Mouse (Mus musculus) heart, embryonic 12.5 days (tissue): ENCODE results near the gene Rundc3b. TPM values are rescaled to one million over a fixed set of nuclear protein-coding genes. Genes with fewer than 3 reads are reported as not detected.

Experiments
- ATAC-seq: fragments of 200-750 bp; cut with Nextera tagmentation; 2 replicates; pipeline ENCODE4 v1.8.0; 2017; ENCODE audit warnings: moderate TSS enrichment, moderate library complexity; ENCODE audit not compliant: insufficient number of reproducible peaks, low FRiP score
- H3K27ac ChIP-seq: fragments of 300-500 bp; sonication (generic); 2 replicates; pipeline ENCODE4 v1.5.1; 2016; ENCODE audit warnings: mild to moderate bottlenecking, moderate library complexity; ENCODE audit not compliant: poor library complexity, severe bottlenecking
- H3K27me3 ChIP-seq: fragments of 300-500 bp; sonication (generic); replicated peaks from 2 replicates; pipeline ENCODE4 v1.6.1; 2016; ENCODE audit warnings: mild to moderate bottlenecking, moderate library complexity
- H3K36me3 ChIP-seq: fragments of 300-500 bp; sonication (generic); 2 replicates; pipeline ENCODE4 v1.6.1; 2016; ENCODE audit warnings: mild to moderate bottlenecking, moderate library complexity
- H3K4me1 ChIP-seq: fragments of 300-500 bp; sonication (generic); replicated peaks from 2 replicates; pipeline ENCODE4 v1.6.1; 2016; ENCODE audit warnings: mild to moderate bottlenecking
- H3K4me2 ChIP-seq: fragments of 300-500 bp; sonication (generic); 2 replicates; pipeline ENCODE4 v1.6.1; 2016; ENCODE audit warnings: mild to moderate bottlenecking, moderate library complexity
- H3K4me3 ChIP-seq: fragments of 300-500 bp; sonication (generic); 2 replicates; pipeline ENCODE4 v1.5.1; 2016; ENCODE audit warnings: mild to moderate bottlenecking
- H3K9ac ChIP-seq: fragments of 300-500 bp; sonication (generic); 2 replicates; pipeline ENCODE4 v1.6.1; 2016; ENCODE audit warnings: mild to moderate bottlenecking, moderate library complexity
- H3K9me3 ChIP-seq: fragments of 300-500 bp; sonication (generic); replicated peaks from 2 replicates; pipeline ENCODE4 v1.6.1; 2016; ENCODE audit warnings: mild to moderate bottlenecking, moderate library complexity
- WGBS: fragments of 180-500 bp; shearing (Covaris S2); methylation state at CpG from one replicate; pipeline ENCODE4 v1.1.7; 2016; 5-methylcytosine and 5-hydroxymethylcytosine counted together
- polyA plus RNA-seq: library from polyadenylated mRNA; unstranded; fragments of >200 nt; fragmentation: Nextera tagmentation; extraction: Ambion mirVana; gene quantifications from 2 replicates; pipeline ENCODE4 v1.2.1, GENCODE M21; 2016

Gene Rundc3b
- polyA plus RNA-seq, result 1.4 and 1.7 TPM in 2 replicates

DNA sequence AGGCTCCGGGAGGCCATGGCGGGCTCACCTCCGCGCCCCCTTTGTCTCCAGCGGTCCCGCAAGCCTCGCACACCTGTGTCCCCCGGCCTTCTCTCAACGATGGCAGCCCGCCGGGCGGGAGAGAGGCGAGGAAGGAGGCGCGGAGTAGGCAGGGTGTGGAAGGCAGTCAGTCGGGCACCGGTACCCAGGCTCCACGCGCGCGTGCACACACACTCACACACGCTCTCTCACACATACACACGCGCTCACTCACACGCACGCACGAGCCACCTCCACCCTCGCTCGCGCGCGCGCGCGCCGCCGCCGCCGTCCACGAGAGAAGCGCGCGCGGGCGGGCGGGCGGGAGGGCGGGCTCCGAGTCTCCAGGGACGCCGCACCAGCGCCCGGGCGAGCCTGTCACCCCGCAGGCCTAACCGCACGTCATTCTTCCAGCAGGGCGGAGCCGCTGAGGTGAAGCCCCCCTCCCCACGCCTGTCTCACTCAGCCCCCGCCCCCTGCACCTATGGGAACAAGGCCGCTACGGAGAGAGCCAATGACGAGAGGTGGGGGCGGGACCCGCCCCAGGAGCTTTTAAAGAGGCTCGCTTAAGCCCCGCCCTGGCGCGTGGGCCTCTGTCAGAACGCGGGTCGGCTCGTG is at the start of gene Rundc3b:
Gene Rundc3b (minus strand): TSS at position 357 of the 636 bp plus-strand sequence.
- H3K9ac ChIP-seq, result peak within 1 kb of the TSS; percentile 76
- peak; percentile 97 for ATAC-seq
- no peaks in the 10 kb centered on the region for H3K36me3 ChIP-seq
- H3K4me3 ChIP-seq, result peak within 1 kb of the TSS; percentile 80
- H3K27me3 ChIP-seq, result no peaks in the 10 kb centered on the region
- no peaks in the 10 kb centered on the region for H3K9me3 ChIP-seq
- H3K4me2 ChIP-seq, result peak within 1 kb of the TSS; percentile 100
- WGBS, result under 1% methylated on average over 60 of the region's 74 CpGs
- no peaks in the 10 kb centered on the region for H3K4me1 ChIP-seq
- H3K27ac ChIP-seq, result no peak within 1 kb of the TSS

DNA sequence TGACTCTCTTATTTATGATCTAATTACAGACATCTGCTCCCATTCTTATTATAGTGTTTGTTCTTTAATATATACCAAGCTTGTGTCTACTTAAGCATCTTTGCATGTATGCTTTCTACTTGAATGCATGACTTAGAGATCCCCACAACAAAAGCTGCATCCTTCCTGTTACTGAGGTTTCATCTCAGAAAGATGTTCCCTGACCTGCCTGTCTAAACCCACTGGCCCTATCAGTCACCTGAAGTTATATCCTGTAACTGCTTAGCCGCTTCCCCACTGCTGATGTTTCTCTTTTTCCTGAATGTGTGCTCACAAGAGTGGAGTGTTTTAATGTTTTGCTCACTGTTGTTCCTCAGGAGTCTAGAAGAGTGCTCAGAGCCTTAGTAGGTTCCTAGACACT is 46.9 kb upstream of the Rundc3b start:
- Histone ChIP-seq H3K4me3 (no peak overlapping the region), H3K36me3 (no peaks in the 10 kb centered on the region), H3K27ac (no peak overlapping the region), H3K9ac (no peak overlapping the region), H3K4me2 (no peak overlapping the region), H3K4me1 (no peaks in the 10 kb centered on the region), H3K27me3 (no peaks in the 10 kb centered on the region), H3K9me3 (no peaks in the 10 kb centered on the region)
- ATAC-seq, result no peak
- WGBS, result 84% methylated on average over 1 of the region's 1 CpGs

DNA sequence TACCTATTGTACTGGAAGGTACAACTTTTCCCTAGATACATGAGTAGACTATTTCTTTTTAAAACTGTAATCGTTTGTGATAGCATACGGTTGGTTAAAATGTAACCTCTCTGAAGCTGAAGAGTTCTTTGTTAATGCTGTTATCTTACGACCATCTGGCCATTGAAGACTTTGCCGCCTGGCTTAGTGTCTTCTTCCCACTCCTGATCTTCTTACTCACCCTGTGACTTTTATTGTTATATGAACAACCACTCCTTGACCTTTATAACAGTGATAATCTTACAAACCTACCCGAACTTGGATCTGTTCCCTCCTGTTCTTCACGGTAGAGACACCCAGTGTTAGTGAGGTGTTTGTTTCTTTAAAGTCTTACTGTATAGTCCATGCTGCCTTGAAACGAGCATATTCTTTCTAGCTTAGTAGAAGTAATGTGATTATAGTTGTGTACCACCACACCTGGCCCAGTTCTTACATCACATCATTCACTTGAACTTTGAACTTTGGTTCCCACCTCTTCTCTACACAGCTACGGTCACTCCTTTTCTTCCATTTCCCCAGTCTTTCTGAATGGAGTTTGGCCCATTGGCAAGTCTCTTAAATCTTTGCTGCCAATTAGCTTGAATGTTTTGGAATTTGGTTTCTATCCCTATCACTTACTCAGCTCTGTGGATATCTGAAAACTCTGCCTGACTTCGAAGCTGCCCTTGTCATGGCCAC is 45.2 kb upstream of the Rundc3b start:
- Histone ChIP-seq H3K27me3 (no peaks in the 10 kb centered on the region), H3K9ac (no peak overlapping the region), H3K4me2 (no peak overlapping the region), H3K36me3 (no peaks in the 10 kb centered on the region), H3K27ac (no peak overlapping the region), H3K4me3 (no peak overlapping the region), H3K4me1 (no peaks in the 10 kb centered on the region), H3K9me3 (no peaks in the 10 kb centered on the region)
- ATAC-seq, result no peak
- WGBS, result 73% methylated on average over 9 of the region's 9 CpGs

DNA sequence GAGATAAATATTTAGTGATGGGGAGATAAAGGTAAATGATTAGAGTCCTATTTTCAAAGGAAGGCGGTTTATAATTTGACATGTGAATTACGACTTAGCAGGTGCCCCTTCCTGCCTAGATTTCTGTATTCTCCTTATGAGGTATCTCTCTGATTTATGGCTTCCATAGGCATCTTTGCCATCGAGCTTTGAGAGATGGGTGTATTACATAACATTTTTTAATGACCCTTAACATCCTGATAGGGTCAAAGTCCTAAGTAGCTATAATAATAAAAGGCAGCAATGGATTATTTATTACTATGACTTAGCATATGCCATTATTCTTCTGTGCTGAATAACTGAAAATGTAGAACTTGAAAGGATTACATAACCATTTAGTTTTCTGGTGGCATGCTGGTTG is 41.9 kb upstream of the Rundc3b start:
- no peak for ATAC-seq
- Histone ChIP-seq H3K36me3 (no peaks in the 10 kb centered on the region), H3K4me3 (no peak overlapping the region)

DNA sequence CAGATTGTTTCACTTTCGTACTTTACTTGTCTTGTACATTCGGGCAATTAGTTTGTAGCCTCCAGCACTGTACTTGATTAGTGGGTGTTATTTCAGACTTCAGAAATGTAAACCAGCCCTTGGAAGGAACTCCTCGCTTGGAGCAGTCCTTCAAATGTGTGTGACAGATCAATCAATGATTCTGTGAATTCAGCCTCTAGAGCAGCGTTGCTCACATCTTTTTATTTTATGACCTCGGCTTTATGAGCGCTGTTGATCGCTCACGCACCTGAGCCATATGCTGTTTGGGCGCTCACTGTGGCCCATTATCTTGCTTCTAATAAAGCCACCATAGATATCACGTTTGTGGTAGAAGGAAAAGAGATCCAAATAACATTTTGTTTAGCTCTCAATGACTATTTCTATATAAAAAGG is 38.0 kb upstream of the Rundc3b start:
- Histone ChIP-seq H3K9ac (no peak overlapping the region), H3K27me3 (no peaks in the 10 kb centered on the region)

More for the DNA sequence above, 41.9 kb upstream of the Rundc3b start:
- Histone ChIP-seq H3K4me1 (no peaks in the 10 kb centered on the region), H3K4me2 (no peak overlapping the region), H3K27ac (no peak overlapping the region), H3K9me3 (no peaks in the 10 kb centered on the region), H3K27me3 (no peaks in the 10 kb centered on the region), H3K9ac (no peak overlapping the region)
- WGBS, result 71% methylated on average over 3 of the region's 3 CpGs

DNA sequence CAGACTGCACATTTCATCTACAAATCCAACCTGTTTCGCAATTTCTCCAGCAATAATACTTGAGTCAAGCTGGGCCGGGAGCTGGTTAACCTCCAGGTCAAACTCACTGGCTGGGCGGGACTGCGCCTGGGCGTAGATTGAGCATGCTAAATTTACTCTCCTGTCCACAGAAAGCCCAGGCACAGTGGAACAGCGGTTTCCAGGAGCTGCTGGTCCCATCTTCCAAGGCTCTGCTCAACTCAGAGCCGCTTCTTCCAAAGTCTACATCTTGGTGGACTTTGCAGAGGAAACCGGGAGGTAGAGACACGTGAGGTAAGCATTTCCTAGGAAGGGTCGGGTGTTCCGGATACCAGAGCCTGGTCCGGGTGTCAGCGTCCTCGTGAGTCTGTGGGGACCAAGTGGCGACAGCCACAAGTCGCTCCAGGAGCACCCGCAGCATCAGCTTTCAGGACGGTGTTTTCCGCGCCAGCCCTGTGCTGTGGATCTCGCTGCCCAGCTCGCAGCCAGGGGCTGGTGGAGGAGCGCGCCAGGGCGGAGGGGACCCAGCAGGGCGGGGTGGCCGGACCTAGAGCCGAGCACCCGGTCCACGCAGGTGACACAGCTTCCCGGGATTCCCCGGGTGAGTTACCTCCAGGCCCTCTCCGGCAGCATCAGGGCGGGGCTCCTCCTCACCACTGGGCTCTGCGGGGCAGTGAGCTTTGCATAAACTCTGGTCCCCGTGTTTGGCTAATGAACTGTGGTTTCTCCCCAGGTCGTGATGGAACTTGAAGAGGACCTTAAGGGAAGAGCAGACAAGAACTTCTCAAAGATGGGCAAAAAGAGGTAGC is 37.4 kb upstream of the Rundc3b start, which contains the start of gene Abcb1a:
Gene Abcb1a (plus strand): TSS at position 167 of the 827 bp plus-strand sequence.
- WGBS, result 7% methylated on average over 32 of the region's 37 CpGs
- H3K4me2 ChIP-seq, result peak within 1 kb of the TSS; percentile 80

More for the DNA sequence above, 38.0 kb upstream of the Rundc3b start:
- no peak overlapping the region for H3K27ac ChIP-seq
- 76% methylated on average over 10 of the region's 10 CpGs for WGBS
- H3K4me2 ChIP-seq, result peak overlapping the region; percentile 80
- peak overlapping the region; percentile 51 for H3K4me3 ChIP-seq
- no peaks in the 10 kb centered on the region for H3K36me3 ChIP-seq
- no peaks in the 10 kb centered on the region for H3K9me3 ChIP-seq
- no peaks in the 10 kb centered on the region for H3K4me1 ChIP-seq
- no peak for ATAC-seq

DNA sequence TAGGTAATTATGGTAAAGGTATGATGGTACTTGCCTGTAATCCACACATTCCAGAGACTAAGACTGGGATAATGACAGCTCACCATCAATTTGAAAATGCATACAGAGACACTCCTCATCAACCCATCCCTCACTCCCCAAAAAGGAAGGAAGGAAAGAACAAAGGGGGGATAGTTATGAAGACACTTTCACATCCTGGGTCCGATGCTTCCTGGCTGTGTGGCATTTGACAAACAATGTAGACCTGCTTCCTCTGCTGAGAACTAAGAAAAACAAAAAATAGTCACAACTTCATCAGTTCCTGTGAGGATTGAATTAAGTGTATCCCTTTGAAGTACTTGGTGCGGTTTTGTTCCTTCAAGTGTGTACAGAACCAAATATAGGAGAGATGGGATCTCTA is 29.3 kb upstream of the Rundc3b start:
- no peak overlapping the region for H3K9ac ChIP-seq
- no peaks in the 10 kb centered on the region for H3K27me3 ChIP-seq
- H3K27ac ChIP-seq, result no peak overlapping the region
- ATAC-seq, result no peak
- no peaks in the 10 kb centered on the region for H3K4me1 ChIP-seq
- H3K9me3 ChIP-seq, result no peaks in the 10 kb centered on the region
- WGBS, result 63% methylated on average over 2 of the region's 2 CpGs
- no peaks in the 10 kb centered on the region for H3K36me3 ChIP-seq
- H3K4me2 ChIP-seq, result no peak overlapping the region
- no peak overlapping the region for H3K4me3 ChIP-seq

More for the DNA sequence above, 37.4 kb upstream of the Rundc3b start, which contains the start of gene Abcb1a:
- Histone ChIP-seq H3K27ac (no peak within 1 kb of the TSS), H3K9me3 (no peaks in the 10 kb centered on the region), H3K9ac (peak within 1 kb of the TSS; percentile 45; the same call in 1 of the 2 replicates), H3K4me1 (no peaks in the 10 kb centered on the region), H3K4me3 (peak within 1 kb of the TSS; percentile 51), H3K27me3 (no peaks in the 10 kb centered on the region), H3K36me3 (no peaks in the 10 kb centered on the region)
- ATAC-seq, result peak; percentile 68; the same call in 1 of the 2 replicates

DNA sequence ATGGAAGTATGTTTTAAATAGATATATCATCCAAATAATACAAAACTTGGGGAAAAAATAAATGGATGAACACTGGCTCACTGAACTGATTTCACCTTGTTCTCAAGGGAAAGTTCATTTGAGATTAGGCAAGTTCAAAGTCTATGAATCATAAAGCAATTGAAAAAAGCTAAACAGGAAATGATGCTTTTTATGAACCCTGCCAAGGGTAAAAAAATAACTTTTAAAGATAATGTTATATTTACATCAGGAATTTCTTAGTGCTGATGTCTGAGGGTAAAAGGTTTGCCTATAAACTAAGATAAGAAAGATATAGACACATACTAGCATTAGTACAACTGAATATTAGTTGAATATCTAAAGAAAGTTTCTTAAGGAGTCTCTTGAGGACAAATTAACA is 26.0 kb upstream of the Rundc3b start:
- H3K27me3 ChIP-seq, result no peaks in the 10 kb centered on the region
- no peak overlapping the region for H3K27ac ChIP-seq
- H3K4me2 ChIP-seq, result no peak overlapping the region
- no peak overlapping the region for H3K4me3 ChIP-seq
- no peaks in the 10 kb centered on the region for H3K9me3 ChIP-seq
- H3K9ac ChIP-seq, result no peak overlapping the region
- no peaks in the 10 kb centered on the region for H3K4me1 ChIP-seq
- no peaks in the 10 kb centered on the region for H3K36me3 ChIP-seq
- no peak for ATAC-seq

DNA sequence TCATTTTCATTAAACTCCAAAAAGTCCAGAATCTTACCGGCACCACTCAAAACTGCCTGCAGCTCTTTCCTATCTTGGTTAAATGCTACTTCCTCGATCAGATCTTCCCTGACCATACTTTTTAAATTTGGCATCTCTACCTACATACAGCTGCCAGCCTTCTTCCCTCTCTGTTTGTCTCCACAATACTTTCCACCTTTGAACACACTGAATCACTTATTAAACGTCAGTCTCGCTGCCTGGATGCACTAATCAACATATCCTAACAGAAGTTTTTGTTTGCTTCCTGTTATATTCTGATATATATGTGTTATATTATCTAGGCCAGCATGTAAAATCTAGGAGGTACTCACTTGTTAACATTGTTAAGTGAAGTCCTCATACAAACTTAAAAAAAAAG is 25.5 kb upstream of the Rundc3b start:
- Histone ChIP-seq H3K9me3 (no peaks in the 10 kb centered on the region), H3K36me3 (no peaks in the 10 kb centered on the region), H3K4me1 (no peaks in the 10 kb centered on the region), H3K4me2 (no peak overlapping the region), H3K4me3 (no peak overlapping the region), H3K27me3 (no peaks in the 10 kb centered on the region), H3K27ac (no peak overlapping the region), H3K9ac (no peak overlapping the region)
- WGBS, result 69% methylated on average over 4 of the region's 4 CpGs
- no peak for ATAC-seq

DNA sequence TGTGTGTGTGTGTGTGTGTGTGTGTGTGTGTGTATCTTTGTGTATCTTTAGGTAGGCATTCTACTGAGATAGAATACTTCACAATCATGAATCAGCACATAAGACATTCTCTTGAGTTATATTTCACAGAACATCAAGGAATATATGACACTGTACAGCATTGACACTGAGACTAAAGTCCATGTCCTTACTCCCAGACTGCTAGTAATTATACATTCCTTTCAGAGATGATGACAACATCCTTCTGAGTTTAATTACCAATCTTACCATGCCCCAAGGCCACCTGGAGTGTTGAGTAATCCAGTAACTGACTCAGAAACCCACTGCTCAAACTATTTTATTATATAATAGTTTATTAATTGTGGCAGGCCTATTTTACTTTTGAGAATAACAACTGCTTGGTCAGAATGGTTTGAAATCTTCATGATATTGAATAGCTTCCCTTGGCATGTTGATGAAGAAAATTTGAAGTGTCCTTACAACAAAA is 11.8 kb upstream of the Rundc3b start:
- Histone ChIP-seq H3K36me3 (no peaks in the 10 kb centered on the region), H3K27me3 (no peaks in the 10 kb centered on the region), H3K9ac (no peak overlapping the region), H3K9me3 (no peaks in the 10 kb centered on the region), H3K27ac (no peak overlapping the region), H3K4me3 (no peak overlapping the region), H3K4me2 (no peak overlapping the region), H3K4me1 (no peaks in the 10 kb centered on the region)
- ATAC-seq, result no peak

DNA sequence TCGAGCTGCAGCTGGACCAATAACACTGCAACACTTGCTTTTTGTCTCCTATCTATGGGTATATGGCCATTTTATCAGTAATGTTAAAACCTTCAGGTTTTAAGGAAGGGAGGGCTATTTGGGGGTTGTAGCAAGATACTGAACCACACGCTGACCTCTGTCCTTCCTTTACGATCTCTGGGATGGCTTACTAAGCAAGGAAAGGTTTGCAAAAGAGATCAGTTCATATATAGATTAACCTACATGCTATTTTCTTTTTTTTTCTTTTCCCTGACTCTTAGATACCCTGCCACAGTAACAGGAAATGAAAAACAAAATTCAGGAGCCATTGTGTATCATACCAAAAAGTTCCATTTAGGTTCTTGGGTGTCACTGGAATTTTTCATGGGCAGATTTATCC is 10.1 kb upstream of the Rundc3b start:
- Histone ChIP-seq H3K4me3 (no peak overlapping the region), H3K36me3 (no peaks in the 10 kb centered on the region), H3K4me1 (no peaks in the 10 kb centered on the region), H3K27me3 (no peaks in the 10 kb centered on the region), H3K9me3 (no peaks in the 10 kb centered on the region), H3K4me2 (no peak overlapping the region), H3K9ac (no peak overlapping the region), H3K27ac (no peak overlapping the region)
- WGBS, result 70% methylated on average over 3 of the region's 3 CpGs
- no peak for ATAC-seq
